Mouse (Mus musculus) limb, embryonic 11.5 days (tissue): ENCODE results near the gene Unc13c. TPM values are rescaled to one million over a fixed set of nuclear protein-coding genes. Genes with fewer than 3 reads are reported as not detected.

Experiments used
- ATAC-seq: fragments of 200-750 bp; cut with Nextera tagmentation; 2 replicates; pipeline ENCODE4 v1.8.0; 2017; ENCODE audit warnings: low read depth; ENCODE audit not compliant: insufficient number of reproducible peaks, low FRiP score, low TSS enrichment
- DNase-seq: peaks from one replicate; pipeline ENCODE4 v3.0.0-alpha.2; 2015; ENCODE audit warnings: low spot score
- H3K27ac ChIP-seq: fragments of 300-500 bp; sonication (generic); replicated peaks from 2 replicates; pipeline ENCODE4 v1.5.1; 2014; ENCODE audit warnings: low read depth, mild to moderate bottlenecking, low read length
- H3K27me3 ChIP-seq: fragments of 300-500 bp; sonication (generic); 2 replicates; pipeline ENCODE4 v1.6.1; 2014; ENCODE audit warnings: mild to moderate bottlenecking, low read length, mixed read lengths; ENCODE audit not compliant: control insufficient read depth, insufficient read depth
- H3K36me3 ChIP-seq: fragments of 300-500 bp; sonication (generic); 2 replicates; pipeline ENCODE4 v1.6.1; 2014; ENCODE audit warnings: mild to moderate bottlenecking, low read length, moderate library complexity, mixed read lengths; ENCODE audit not compliant: control insufficient read depth, insufficient read depth
- H3K4me1 ChIP-seq: fragments of 300-500 bp; sonication (generic); 2 replicates; pipeline ENCODE4 v1.6.1; 2014; ENCODE audit warnings: low read length, mixed read lengths; ENCODE audit not compliant: control insufficient read depth, insufficient read depth
- H3K4me2 ChIP-seq: fragments of 300-500 bp; sonication (generic); 2 replicates; pipeline ENCODE4 v1.6.1; 2014; ENCODE audit warnings: low read depth, mild to moderate bottlenecking, moderate library complexity; ENCODE audit not compliant: severe bottlenecking
- H3K4me3 ChIP-seq: fragments of 300-500 bp; sonication (generic); 2 replicates; pipeline ENCODE4 v1.5.1; 2014; ENCODE audit warnings: low read depth, low read length
- H3K9ac ChIP-seq: fragments of 300-500 bp; sonication (generic); 2 replicates; pipeline ENCODE4 v1.6.1; 2014; ENCODE audit warnings: mild to moderate bottlenecking, low read length
- H3K9me3 ChIP-seq: fragments of 300-500 bp; sonication (generic); 2 replicates; pipeline ENCODE4 v1.6.1; 2016; ENCODE audit warnings: low read length; ENCODE audit not compliant: control insufficient read depth
- WGBS: fragments of 180-500 bp; shearing (Covaris S2); extraction: QIAGEN DNeasy Blood & Tissue Kit; methylation state at CpG from one replicate; pipeline ENCODE4 v1.1.7; 2014; 5-methylcytosine and 5-hydroxymethylcytosine counted together
- polyA plus RNA-seq: library from polyadenylated mRNA; unstranded; fragments of >200 nt; fragmentation: Nextera tagmentation; extraction: Ambion mirVana; gene quantifications from 2 replicates; pipeline ENCODE4 v1.2.1, GENCODE M21; 2014

The Unc13c gene
- 0.16 and 0.19 TPM in 2 replicates for polyA plus RNA-seq

DNA sequence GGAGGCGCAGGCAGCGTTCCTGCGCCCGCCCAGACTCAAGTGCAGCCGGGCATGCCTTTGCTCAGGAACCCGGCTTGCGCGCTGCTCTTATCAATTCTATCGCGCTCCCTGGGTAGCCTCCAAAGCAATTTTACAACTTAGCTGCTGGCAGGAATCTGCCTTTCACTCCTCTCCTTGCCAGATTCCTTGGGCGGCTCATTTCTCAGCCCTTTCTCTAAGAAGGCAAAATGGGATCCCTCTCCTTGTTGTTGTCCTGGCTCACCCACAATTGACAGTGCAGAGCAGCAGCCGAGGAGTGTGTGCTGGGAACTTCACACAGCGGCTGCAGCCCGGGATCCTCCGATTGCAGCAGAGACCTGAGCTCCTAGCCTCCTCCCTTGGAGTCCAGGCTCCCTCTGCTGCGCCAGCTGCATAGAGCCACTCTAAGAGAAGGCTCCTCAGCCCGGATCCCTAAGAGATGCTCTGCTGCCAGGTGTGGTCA is at the start of gene Unc13c:
Gene Unc13c, minus strand, starts transcription at position 326 of the 481 bp plus-strand sequence.
- WGBS: 1% methylated on average over 17 of the region's 17 CpGs
- ATAC-seq (0 out of 2 replicates have a peak, but pooled peaks have one; percentile 44), DNase-seq (peak; percentile 42)
- no peaks in the 10 kb centered on the region for H3K36me3 ChIP-seq
- H3K4me3 ChIP-seq: peak within 1 kb of the TSS; percentile 19
- no peaks in the 10 kb centered on the region for H3K9me3 ChIP-seq
- no peak within 1 kb of the TSS for H3K27ac ChIP-seq
- H3K4me1 ChIP-seq: no peaks in the 10 kb centered on the region; the same call in 1 of the 2 replicates
- 0 out of 2 replicates have a peak, but pooled peaks cover 2% of the 10 kb centered on the region for H3K27me3 ChIP-seq
- no peak within 1 kb of the TSS for H3K9ac ChIP-seq
- peak within 1 kb of the TSS; percentile 47 for H3K4me2 ChIP-seq

DNA sequence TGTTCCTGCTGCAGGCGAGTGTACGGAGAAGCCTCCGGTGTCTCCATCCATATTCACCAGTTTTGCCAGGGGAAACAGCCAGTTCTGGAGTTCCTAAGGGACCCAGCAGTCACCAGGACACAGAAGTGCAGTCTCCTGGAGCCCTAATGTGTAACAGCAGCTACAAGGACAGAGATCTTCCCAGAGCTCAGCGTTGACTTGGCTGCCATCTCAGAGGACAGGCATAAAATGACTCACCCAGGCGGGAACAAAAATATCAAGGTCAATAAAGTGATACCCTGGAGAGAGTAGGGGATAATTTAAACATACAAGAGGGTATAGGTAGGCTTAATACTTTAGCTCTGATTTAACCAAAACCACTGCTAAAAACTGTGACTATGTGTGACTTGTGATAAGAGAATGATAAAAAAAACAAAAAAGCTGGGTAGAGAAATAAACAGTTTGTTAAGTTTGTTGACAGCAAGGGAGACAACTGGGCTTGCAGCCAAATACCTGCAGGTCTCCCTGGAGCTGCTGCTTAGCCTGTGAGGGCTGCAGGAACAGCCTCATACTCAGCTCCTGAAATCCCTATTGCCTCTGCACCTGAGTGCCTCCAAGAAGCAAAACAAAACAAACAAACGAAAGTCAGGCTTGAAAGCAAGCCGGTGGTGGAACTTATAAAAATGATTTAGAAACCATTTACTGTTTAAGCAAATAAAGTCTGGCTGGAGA is 39.4 kb upstream of the Unc13c start:
- ATAC-seq (no peak), DNase-seq (no peak)
- 75% methylated on average over 7 of the region's 7 CpGs for WGBS
- H3K36me3 ChIP-seq: no peaks in the 10 kb centered on the region
- no peaks in the 10 kb centered on the region for H3K27me3 ChIP-seq
- H3K4me2 ChIP-seq: no peak overlapping the region
- no peaks in the 10 kb centered on the region for H3K4me1 ChIP-seq
- no peak overlapping the region for H3K27ac ChIP-seq
- H3K9ac ChIP-seq: no peak overlapping the region
- no peaks in the 10 kb centered on the region for H3K9me3 ChIP-seq
- H3K4me3 ChIP-seq: no peak overlapping the region

- WGBS: 46% methylated on average over 6 of the region's 6 CpGs
- Histone ChIP-seq H3K4me2 (no peak overlapping the region), H3K27me3 (no peaks in the 10 kb centered on the region), H3K36me3 (no peaks in the 10 kb centered on the region), H3K9ac (no peak overlapping the region), H3K9me3 (no peaks in the 10 kb centered on the region), H3K4me1 (no peaks in the 10 kb centered on the region), H3K4me3 (no peak overlapping the region), H3K27ac (no peak overlapping the region)
- DNase-seq: no peak
- ATAC-seq: no peak
These were observed 33.7 kb upstream of the Unc13c start for GRCm38 (mm10) chr9:74002388-74002990.

GRCm38 (mm10) chr9:73988096-73988495 is 19.3 kb upstream of the Unc13c start:
- Histone ChIP-seq H3K9me3 (no peaks in the 10 kb centered on the region), H3K4me2 (no peak overlapping the region), H3K27ac (no peak overlapping the region), H3K27me3 (no peaks in the 10 kb centered on the region), H3K36me3 (no peaks in the 10 kb centered on the region), H3K9ac (no peak overlapping the region), H3K4me1 (no peaks in the 10 kb centered on the region), H3K4me3 (no peak overlapping the region)
- no peak for DNase-seq
- ATAC-seq: no peak

DNA sequence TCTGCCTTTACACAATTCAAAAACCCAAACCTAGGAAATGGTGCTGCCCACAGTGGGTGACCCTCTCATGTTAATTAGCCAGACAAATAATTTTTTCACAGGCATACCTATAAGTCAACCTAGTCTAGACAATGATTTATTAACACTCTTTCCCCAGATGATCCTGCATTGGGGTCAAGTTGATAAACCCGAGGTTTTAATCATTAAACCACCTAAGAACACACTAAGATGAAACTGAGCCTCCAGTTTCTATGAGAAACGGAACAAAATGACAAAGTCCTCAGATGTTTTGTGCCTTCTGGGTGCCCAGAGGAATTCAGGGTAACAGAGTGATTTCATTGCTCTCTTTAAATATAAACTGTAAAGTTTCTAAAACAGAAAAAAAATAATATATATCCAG is 18.5 kb upstream of the Unc13c start:
- Histone ChIP-seq H3K9ac (no peak overlapping the region), H3K4me1 (no peaks in the 10 kb centered on the region), H3K9me3 (no peaks in the 10 kb centered on the region), H3K4me2 (no peak overlapping the region), H3K27ac (no peak overlapping the region), H3K36me3 (no peaks in the 10 kb centered on the region), H3K4me3 (no peak overlapping the region), H3K27me3 (no peaks in the 10 kb centered on the region)
- DNase-seq (no peak), ATAC-seq (no peak)
- WGBS: 71% methylated on average over 2 of the region's 2 CpGs

- Histone ChIP-seq H3K36me3 (no peaks in the 10 kb centered on the region), H3K4me1 (no peaks in the 10 kb centered on the region), H3K4me2 (no peak overlapping the region), H3K27me3 (no peaks in the 10 kb centered on the region), H3K9me3 (no peaks in the 10 kb centered on the region), H3K9ac (no peak overlapping the region), H3K4me3 (no peak overlapping the region), H3K27ac (no peak overlapping the region)
- ATAC-seq: no peak
- WGBS: 20% methylated on average over 6 of the region's 6 CpGs
- DNase-seq: peak; percentile 85
These were observed 14.0 kb upstream of the Unc13c start for GRCm38 (mm10) chr9:73982597-73983344.

DNA sequence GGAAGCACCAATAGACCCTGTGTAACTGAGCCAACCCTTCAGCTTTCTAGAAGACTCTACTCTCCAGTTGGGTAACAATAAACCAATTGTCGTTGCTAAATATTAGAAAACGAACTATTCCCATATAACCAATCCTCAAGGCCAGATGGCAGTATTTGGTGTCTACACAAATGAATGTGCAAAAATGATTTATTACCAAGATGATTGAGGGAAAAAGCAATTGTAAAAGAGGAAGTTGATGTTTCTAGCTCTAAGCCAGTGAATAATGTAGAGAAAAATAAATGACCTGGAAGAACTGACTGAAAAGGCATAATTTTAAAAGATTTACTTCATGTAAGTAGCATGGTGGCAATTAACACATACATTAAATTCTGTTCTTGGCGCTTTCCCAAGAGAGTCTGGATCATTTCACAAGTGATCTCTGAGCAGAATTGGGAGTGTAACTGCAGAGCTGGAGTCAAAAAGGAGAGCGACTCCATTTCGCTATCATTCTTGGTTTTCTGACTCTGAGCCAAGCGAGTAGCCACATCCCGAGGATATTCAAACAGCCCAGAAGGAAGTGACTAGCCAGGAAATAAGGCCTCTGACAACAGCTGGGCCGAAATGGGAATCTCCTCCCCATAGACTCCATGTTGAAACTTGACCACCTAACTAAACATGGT is 3.7 kb upstream of the Unc13c start:
- ATAC-seq (no peak), DNase-seq (no peak)
- H3K4me1 ChIP-seq: no peaks in the 10 kb centered on the region; the same call in 1 of the 2 replicates
- no peaks in the 10 kb centered on the region for H3K36me3 ChIP-seq
- H3K27me3 ChIP-seq: 0 out of 2 replicates have a peak, but pooled peaks cover 2% of the 10 kb centered on the region
- H3K4me2 ChIP-seq: no peak overlapping the region
- H3K9me3 ChIP-seq: no peaks in the 10 kb centered on the region
- H3K4me3 ChIP-seq: no peak overlapping the region
- no peak overlapping the region for H3K27ac ChIP-seq
- no peak overlapping the region for H3K9ac ChIP-seq
- 79% methylated on average over 8 of the region's 8 CpGs for WGBS

- no peaks in the 10 kb centered on the region; the same call in 1 of the 2 replicates for H3K4me1 ChIP-seq
- H3K9me3 ChIP-seq: no peaks in the 10 kb centered on the region
- WGBS: 69% methylated on average over 9 of the region's 9 CpGs
- H3K9ac ChIP-seq: no peak overlapping the region
- H3K36me3 ChIP-seq: no peaks in the 10 kb centered on the region
- H3K4me3 ChIP-seq: no peak overlapping the region
- H3K4me2 ChIP-seq: no peak overlapping the region
- ATAC-seq (no peak), DNase-seq (peak; percentile 47)
- H3K27ac ChIP-seq: no peak overlapping the region
- H3K27me3 ChIP-seq: 0 out of 2 replicates have a peak, but pooled peaks cover 2% of the 10 kb centered on the region
These were observed 2.0 kb upstream of the Unc13c start for GRCm38 (mm10) chr9:73970717-73971116.
